Mouse (Mus musculus): ENCODE measurements around the gene Ern1. TPM values are rescaled to one million over a fixed set of nuclear protein-coding genes. Genes with fewer than 3 reads are reported as not detected.
A peak's percentile ranks its signal among the peaks of the same experiment; 100 is the strongest.
"Not testable (repeated sequence)": the region's sequence is repeated elsewhere in the genome, so short reads cannot be mapped to it uniquely, and the experiment has no call there.

The Ern1 gene
- polyA plus RNA-seq, 1 experiment from 2014 or later: 5.4 TPM

GRCm38 (mm10) chr11:106461145-106461932, 26.3 kb downstream of the Ern1 start:
- Histone ChIP-seq H3K36me3 (ENCODE audit: insufficient read depth, low read length) (no peaks in the 10 kb centered on the region), H3K27ac (ENCODE audit: low read length) (no peak overlapping the region), H3K4me3 (ENCODE audit: low read depth, low read length) (no peak overlapping the region), H3K27me3 (replicated peaks; ENCODE audit: insufficient read depth, low read length) (no peaks in the 10 kb centered on the region), H3K9ac (replicated peaks; ENCODE audit: low read depth) (no peak overlapping the region), H3K9me3 (ENCODE audit: low read length) (no peaks in the 10 kb centered on the region), H3K4me2 (replicated peaks; ENCODE audit: low read depth, low read length) (no peak overlapping the region), H3K4me1 (ENCODE audit: insufficient read depth, low read depth, low read length) (no peaks in the 10 kb centered on the region)
- TF ChIP-seq CTCF (IDR thresholded peaks at IDR 0.05) (no peak), EP300 (IDR thresholded peaks at IDR 0.05) (no peak)
- WGBS: 74% methylated on average over 5 of the region's 5 CpGs
- no peak for DNase-seq (ENCODE audit: low spot score)
- no peak for ATAC-seq

- WGBS: 100% methylated on average over 1 of the region's 1 CpGs
- no peak for ATAC-seq
- TF ChIP-seq EP300 (IDR thresholded peaks at IDR 0.05): no peak
- no peak for TF ChIP-seq CTCF (IDR thresholded peaks at IDR 0.05)
- Histone ChIP-seq H3K27me3 (replicated peaks; ENCODE audit: insufficient read depth, low read length) (no peaks in the 10 kb centered on the region), H3K36me3 (ENCODE audit: insufficient read depth, low read length) (no peaks in the 10 kb centered on the region), H3K4me3 (ENCODE audit: low read depth, low read length) (no peak overlapping the region), H3K27ac (ENCODE audit: low read length) (no peak overlapping the region), H3K9me3 (ENCODE audit: low read length) (no peaks in the 10 kb centered on the region), H3K4me2 (replicated peaks; ENCODE audit: low read depth, low read length) (no peak overlapping the region), H3K4me1 (ENCODE audit: insufficient read depth, low read depth, low read length) (no peaks in the 10 kb centered on the region), H3K9ac (replicated peaks; ENCODE audit: low read depth) (no peak overlapping the region)
- no peak for DNase-seq (ENCODE audit: low spot score)
These were observed 27.0 kb downstream of the Ern1 start for GRCm38 (mm10) chr11:106460671-106461070.

DNA sequence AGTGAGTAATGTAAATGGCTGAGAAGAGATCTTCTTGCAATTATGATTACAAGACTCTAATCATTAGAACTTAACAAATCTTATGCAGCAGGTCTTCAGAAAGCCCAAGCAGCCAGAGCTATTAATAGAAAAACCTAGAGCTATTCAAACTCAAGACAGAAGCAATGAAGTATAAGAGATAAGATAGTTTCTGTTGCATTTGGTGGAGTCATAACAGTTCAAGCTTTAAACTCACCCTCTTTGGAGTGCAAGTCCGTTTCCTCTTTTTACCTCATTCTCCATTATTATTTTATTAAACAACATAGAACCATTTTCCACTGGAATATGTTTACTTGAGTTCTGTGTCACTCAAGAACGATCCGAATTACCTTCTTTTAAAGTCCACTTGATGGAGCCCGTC, 29.1 kb downstream of the Ern1 start:
- WGBS: 86% methylated on average over 4 of the region's 4 CpGs
- H3K36me3 ChIP-seq (ENCODE audit: insufficient read depth, low read length): no peaks in the 10 kb centered on the region

DNA sequence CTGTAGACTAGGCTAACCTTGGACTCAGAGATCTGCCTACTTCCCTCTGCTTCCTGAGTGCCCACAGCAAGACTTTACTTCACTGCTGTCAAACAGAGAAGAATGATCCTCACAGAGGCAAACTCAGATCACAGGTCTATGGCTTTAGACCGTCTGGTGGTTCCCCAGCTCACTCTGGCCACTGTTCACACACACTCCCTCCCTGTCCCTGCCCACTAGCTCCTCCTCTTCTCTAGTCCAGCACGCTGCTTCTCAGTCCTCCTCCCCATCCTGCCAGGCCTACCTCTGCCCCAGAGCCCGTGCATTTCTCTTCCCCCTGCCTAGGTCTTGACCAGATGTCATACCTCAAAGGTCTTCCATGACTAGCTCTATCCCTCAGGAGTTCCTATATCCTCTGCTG, 44.0 kb downstream of the Ern1 start:
- 31% methylated on average over 2 of the region's 3 CpGs for WGBS
- no peaks in the 10 kb centered on the region for H3K4me1 ChIP-seq (ENCODE audit: insufficient read depth, low read depth, low read length)
- H3K36me3 ChIP-seq (ENCODE audit: insufficient read depth, low read length): no peaks in the 10 kb centered on the region
- H3K4me2 ChIP-seq (replicated peaks; ENCODE audit: low read depth, low read length): no peak overlapping the region
- no peak overlapping the region for H3K9ac ChIP-seq (replicated peaks; ENCODE audit: low read depth)
- no peaks in the 10 kb centered on the region for H3K9me3 ChIP-seq (ENCODE audit: low read length)
- H3K27me3 ChIP-seq (replicated peaks; ENCODE audit: insufficient read depth, low read length): no peaks in the 10 kb centered on the region
- no peak for DNase-seq (ENCODE audit: low spot score)
- ATAC-seq: no peak
- TF ChIP-seq CTCF (IDR thresholded peaks at IDR 0.05): no peak
- no peak for TF ChIP-seq EP300 (IDR thresholded peaks at IDR 0.05)
- H3K27ac ChIP-seq (ENCODE audit: low read length): no peak overlapping the region
- H3K4me3 ChIP-seq (ENCODE audit: low read depth, low read length): no peak overlapping the region

More for the DNA sequence above, 29.1 kb downstream of the Ern1 start:
- Histone ChIP-seq H3K4me1 (ENCODE audit: insufficient read depth, low read depth, low read length) (no peaks in the 10 kb centered on the region), H3K4me2 (replicated peaks; ENCODE audit: low read depth, low read length) (no peak overlapping the region), H3K9ac (replicated peaks; ENCODE audit: low read depth) (no peak overlapping the region), H3K27ac (ENCODE audit: low read length) (no peak overlapping the region), H3K27me3 (replicated peaks; ENCODE audit: insufficient read depth, low read length) (no peaks in the 10 kb centered on the region), H3K4me3 (ENCODE audit: low read depth, low read length) (no peak overlapping the region), H3K9me3 (ENCODE audit: low read length) (no peaks in the 10 kb centered on the region)
- DNase-seq (ENCODE audit: low spot score) (no peak), ATAC-seq (no peak)
- TF ChIP-seq CTCF (IDR thresholded peaks at IDR 0.05) (no peak), EP300 (IDR thresholded peaks at IDR 0.05) (no peak)

DNA sequence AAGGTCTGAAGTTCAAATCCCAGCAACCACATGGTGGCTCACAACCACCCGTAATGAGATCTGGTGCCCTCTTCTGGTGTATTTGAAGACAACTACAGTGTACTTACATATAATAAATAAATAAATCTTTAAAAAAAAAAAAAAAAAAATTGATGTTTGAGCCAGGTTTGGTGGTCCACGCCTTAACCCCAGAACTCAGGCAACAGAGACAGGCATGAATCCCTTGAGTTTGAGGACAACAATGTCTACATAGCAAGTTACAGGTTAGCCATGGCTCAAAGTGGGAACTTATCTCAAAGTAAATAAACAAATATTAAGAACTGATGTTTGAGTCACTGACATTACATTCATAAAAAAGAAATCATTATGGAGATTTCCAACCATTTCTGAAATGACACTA, 45.1 kb downstream of the Ern1 start:
- H3K36me3 ChIP-seq (ENCODE audit: insufficient read depth, low read length); H3K27ac ChIP-seq (ENCODE audit: low read length); H3K4me2 ChIP-seq (replicated peaks; ENCODE audit: low read depth, low read length); H3K4me3 ChIP-seq (ENCODE audit: low read depth, low read length); H3K4me1 ChIP-seq (ENCODE audit: insufficient read depth, low read depth, low read length); H3K27me3 ChIP-seq (replicated peaks; ENCODE audit: insufficient read depth, low read length); DNase-seq (ENCODE audit: low spot score); H3K9ac ChIP-seq (replicated peaks; ENCODE audit: low read depth); H3K9me3 ChIP-seq (ENCODE audit: low read length); ATAC-seq: not testable (repeated sequence)
- peak; percentile 29; the same call in 1 of the 2 replicates for TF ChIP-seq CTCF (IDR thresholded peaks at IDR 0.05)
- 86% methylated on average over 2 of the region's 2 CpGs for WGBS

DNA sequence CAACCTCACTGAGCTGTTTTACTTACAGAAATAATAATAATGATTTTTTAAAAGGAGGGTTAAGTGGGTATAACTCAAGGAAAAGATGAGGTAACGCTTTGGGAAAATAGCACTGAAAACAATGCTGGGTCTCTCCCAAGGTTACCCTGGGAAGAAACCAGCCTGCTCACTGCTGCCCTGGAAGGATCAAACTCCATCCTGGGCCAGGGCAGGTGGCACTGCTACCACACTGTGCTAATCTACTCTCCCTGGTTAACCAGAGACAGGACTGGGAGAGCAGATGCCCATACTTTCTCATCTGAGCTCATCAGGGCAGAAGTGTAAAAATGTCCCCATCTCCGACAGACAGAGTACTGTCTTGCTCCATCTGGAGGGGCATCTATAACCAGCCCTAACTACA, 47.3 kb downstream of the Ern1 start:
- ATAC-seq (no peak), DNase-seq (ENCODE audit: low spot score) (no peak)
- H3K27ac ChIP-seq (ENCODE audit: low read length): no peak overlapping the region
- WGBS: 83% methylated on average over 2 of the region's 2 CpGs
- no peak overlapping the region for H3K4me3 ChIP-seq (ENCODE audit: low read depth, low read length)
- no peak overlapping the region for H3K4me2 ChIP-seq (replicated peaks; ENCODE audit: low read depth, low read length)
- 0 out of 2 replicates have a peak, but pooled peaks cover 6% of the 10 kb centered on the region for H3K36me3 ChIP-seq (ENCODE audit: insufficient read depth, low read length)
- H3K4me1 ChIP-seq (ENCODE audit: insufficient read depth, low read depth, low read length): no peaks in the 10 kb centered on the region
- no peaks in the 10 kb centered on the region for H3K27me3 ChIP-seq (replicated peaks; ENCODE audit: insufficient read depth, low read length)
- no peaks in the 10 kb centered on the region for H3K9me3 ChIP-seq (ENCODE audit: low read length)
- no peak for TF ChIP-seq EP300 (IDR thresholded peaks at IDR 0.05)
- TF ChIP-seq CTCF (IDR thresholded peaks at IDR 0.05): no peak
- no peak overlapping the region for H3K9ac ChIP-seq (replicated peaks; ENCODE audit: low read depth)
